23 mouse cellular contexts compared by ENCODE assay signal in the genomic region with DNA sequence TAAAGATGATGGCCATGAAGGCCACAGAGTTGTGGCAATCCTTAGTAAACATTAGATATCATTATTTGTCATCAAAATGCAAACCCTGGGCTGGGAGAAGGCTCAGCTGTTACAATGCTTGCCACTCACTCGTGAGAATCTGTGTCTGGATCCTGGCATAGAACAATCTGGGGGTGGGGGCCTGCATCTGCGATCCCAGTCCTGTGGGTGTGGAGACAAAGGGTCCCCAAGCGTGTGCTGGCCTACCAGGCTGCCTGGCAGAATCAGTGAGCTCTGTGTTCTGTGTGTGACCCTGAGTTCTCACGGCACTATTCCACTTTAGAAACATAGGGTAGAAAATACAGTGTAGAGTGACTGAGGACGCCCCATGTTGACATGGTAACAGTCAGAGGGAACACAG.
DNase-seq lines count a peak whose midpoint lies in the region; ATAC-seq lines count a peak whose summit lies in the region.
"Had no signal": no experiment of that assay in that cellular context is flagged by ENCODE, and none has a peak within 500 bp of the region (broad histone marks: within the 10 kb centered on the region; RNA-seq: fewer than 3 reads in every experiment).

No protein-coding gene starts in this region.

- H3K4me1 ChIP-seq in embryonic facial prominence, embryonic 14.5 days (ENCODE audit: control insufficient read depth, insufficient read depth, low read length) = no peaks in the 10 kb centered on the region; the same call in 1 of the 2 replicates
- no peaks in the 10 kb centered on the region for H3K4me1 ChIP-seq in embryonic facial prominence, embryonic 10.5 days
- H3K4me1 ChIP-seq in midbrain, embryonic 12.5 days = no peaks in the 10 kb centered on the region; the same call in 1 of the 2 replicates
- 0 out of 2 replicates have a peak, but pooled peaks cover 2% of the 10 kb centered on the region for H3K4me1 ChIP-seq in midbrain, embryonic 16.5 days (ENCODE audit: control insufficient read depth, insufficient read depth, low read length)
- no peaks in the 10 kb centered on the region; the same call in 1 of the 2 replicates for H3K4me1 ChIP-seq in hindbrain, embryonic 16.5 days (ENCODE audit: control insufficient read depth, insufficient read depth, low read depth, low read length)
- H3K4me1 ChIP-seq: intestine, embryonic 15.5 days; liver, embryonic 15.5 days; neural tube, embryonic 12.5 days had no signal

- no peak overlapping the region for H3K4me2 ChIP-seq in embryonic facial prominence, embryonic 14.5 days (ENCODE audit: low read depth, low read length)
- no peak overlapping the region for H3K4me2 ChIP-seq in midbrain, embryonic 12.5 days (replicated peaks)
- no peak overlapping the region for H3K4me2 ChIP-seq in midbrain, embryonic 16.5 days (ENCODE audit: low read length)
- no peak overlapping the region for H3K4me2 ChIP-seq in hindbrain, embryonic 16.5 days (ENCODE audit: low read length)
- H3K4me2 ChIP-seq: forebrain, embryonic 12.5 days; heart, embryonic 15.5 days; intestine, embryonic 15.5 days; kidney, embryonic 15.5 days; limb, embryonic 15.5 days; liver, embryonic 15.5 days; neural tube, embryonic 12.5 days had no signal

- DNase-seq in embryonic facial prominence, embryonic 14.5 days (ENCODE audit: low spot score) = no peak
- DNase-seq in embryonic facial prominence, embryonic 10.5 days (ENCODE audit: low spot score) = no peak
- peak; percentile 25 to 48 for DNase-seq in layer of hippocampus, postnatal 36 days
- no peak for DNase-seq in left cerebral cortex, postnatal 10 days (ENCODE audit: extremely low spot score in 1 of 2, low spot score in 2 of 2)
- DNase-seq: adrenal gland, postnatal 14 days; cerebellum, adult 11-12 months; cerebellum, postnatal 36 days; gastrocnemius, postnatal 14 days; heart, adult 2 months; heart, postnatal 4 days; thymus, postnatal 25 days had no signal

- H3K4me3 ChIP-seq in embryonic facial prominence, embryonic 14.5 days (ENCODE audit: low read depth, low read length) = no peak overlapping the region
- H3K4me3 ChIP-seq in embryonic facial prominence, embryonic 10.5 days = no peak overlapping the region
- no peak overlapping the region for H3K4me3 ChIP-seq in midbrain, embryonic 12.5 days
- H3K4me3 ChIP-seq in midbrain, embryonic 16.5 days (ENCODE audit: low read depth, low read length) = no peak overlapping the region
- H3K4me3 ChIP-seq in hindbrain, embryonic 16.5 days (ENCODE audit: low read length) = no peak overlapping the region
- H3K4me3 ChIP-seq: forebrain, embryonic 12.5 days; heart, adult 2 months; heart, embryonic 15.5 days; intestine, embryonic 15.5 days; kidney, embryonic 15.5 days; limb, embryonic 15.5 days; liver, embryonic 15.5 days; neural tube, embryonic 12.5 days had no signal

- peak; percentile 32; the same call in 1 of the 2 replicates for ATAC-seq in embryonic facial prominence, embryonic 14.5 days (ENCODE audit: low read depth)
- ATAC-seq in midbrain, embryonic 12.5 days (ENCODE audit: low FRiP score, low read depth) = no peak
- no peak for ATAC-seq in midbrain, embryonic 16.5 days
- peak; percentile 27; the same call in 1 of the 2 replicates for ATAC-seq in hindbrain, embryonic 16.5 days
- ATAC-seq: activated CD4-positive, CD25-positive, alpha-beta regulatory T cell, adult 4 months; intestine, embryonic 15.5 days had no signal

- WGBS in embryonic facial prominence, embryonic 14.5 days = 83% methylated on average over 5 of the region's 5 CpGs
- 79% methylated on average over 5 of the region's 5 CpGs for WGBS in embryonic facial prominence, embryonic 10.5 days
- 68% methylated on average over 5 of the region's 5 CpGs for WGBS in midbrain, embryonic 12.5 days
- WGBS in midbrain, embryonic 16.5 days = 49% methylated on average over 5 of the region's 5 CpGs
- WGBS in hindbrain, embryonic 16.5 days = 43% methylated on average over 5 of the region's 5 CpGs

- no peak overlapping the region for H3K27ac ChIP-seq in embryonic facial prominence, embryonic 14.5 days (replicated peaks; ENCODE audit: low read depth, low read length)
- H3K27ac ChIP-seq in embryonic facial prominence, embryonic 10.5 days (replicated peaks) = no peak overlapping the region
- H3K27ac ChIP-seq in midbrain, embryonic 12.5 days (replicated peaks) = 0 out of 2 replicates have a peak overlapping the region, but pooled peaks have one; percentile 11
- H3K27ac ChIP-seq in midbrain, embryonic 16.5 days (ENCODE audit: low read length) = no peak overlapping the region
- no peak overlapping the region for H3K27ac ChIP-seq in hindbrain, embryonic 16.5 days (ENCODE audit: low read depth, low read length)
- H3K27ac ChIP-seq: forebrain, embryonic 12.5 days; heart, adult 2 months; heart, embryonic 15.5 days; intestine, embryonic 15.5 days; kidney, embryonic 15.5 days; limb, embryonic 15.5 days; liver, embryonic 15.5 days; neural tube, embryonic 12.5 days had no signal

- no peaks in the 10 kb centered on the region for H3K36me3 ChIP-seq in embryonic facial prominence, embryonic 14.5 days (ENCODE audit: control insufficient read depth, insufficient read depth, low read length)
- H3K36me3 ChIP-seq in embryonic facial prominence, embryonic 10.5 days (replicated peaks) = peaks cover 19% of the 10 kb centered on the region; the same call in 1 of the 2 replicates
- H3K36me3 ChIP-seq in midbrain, embryonic 12.5 days = no peaks in the 10 kb centered on the region
- no peaks in the 10 kb centered on the region for H3K36me3 ChIP-seq in midbrain, embryonic 16.5 days (ENCODE audit: control insufficient read depth, insufficient read depth, low read length)
- no peaks in the 10 kb centered on the region for H3K36me3 ChIP-seq in hindbrain, embryonic 16.5 days (ENCODE audit: control insufficient read depth, insufficient read depth, low read length)
- H3K36me3 ChIP-seq: forebrain, embryonic 12.5 days; G1E; heart, embryonic 15.5 days; intestine, embryonic 15.5 days; kidney, embryonic 15.5 days; limb, embryonic 15.5 days; liver, embryonic 15.5 days; neural tube, embryonic 12.5 days had no signal

- no peaks in the 10 kb centered on the region for H3K9me3 ChIP-seq in embryonic facial prominence, embryonic 14.5 days (ENCODE audit: control insufficient read depth, low read length)
- H3K9me3 ChIP-seq in embryonic facial prominence, embryonic 10.5 days = no peaks in the 10 kb centered on the region
- H3K9me3 ChIP-seq in midbrain, embryonic 12.5 days = no peaks in the 10 kb centered on the region
- no peaks in the 10 kb centered on the region for H3K9me3 ChIP-seq in midbrain, embryonic 16.5 days (replicated peaks; ENCODE audit: control insufficient read depth, low read length, poor library complexity, severe bottlenecking)
- H3K9me3 ChIP-seq in hindbrain, embryonic 16.5 days (ENCODE audit: control insufficient read depth, low read length) = no peaks in the 10 kb centered on the region
- H3K9me3 ChIP-seq: forebrain, embryonic 12.5 days; heart, embryonic 15.5 days; intestine, embryonic 15.5 days; kidney, embryonic 15.5 days; limb, embryonic 15.5 days; liver, embryonic 15.5 days; neural tube, embryonic 12.5 days had no signal

- H3K9ac ChIP-seq in embryonic facial prominence, embryonic 14.5 days (ENCODE audit: low read depth, low read length) = no peak overlapping the region
- H3K9ac ChIP-seq in midbrain, embryonic 12.5 days (replicated peaks) = no peak overlapping the region
- H3K9ac ChIP-seq in midbrain, embryonic 16.5 days (ENCODE audit: low read depth, low read length) = no peak overlapping the region
- no peak overlapping the region for H3K9ac ChIP-seq in hindbrain, embryonic 16.5 days (ENCODE audit: low read depth, low read length)
- H3K9ac ChIP-seq: forebrain, embryonic 12.5 days; heart, embryonic 15.5 days; intestine, embryonic 15.5 days; kidney, embryonic 15.5 days; limb, embryonic 15.5 days; liver, embryonic 15.5 days; neural tube, embryonic 12.5 days had no signal

- intact Hi-C loops in left cerebral cortex, postnatal 10 days (cut with DNase I) = loop anchor here (10.0 kb wide), 1 partner anchor 150 kb away; no protein-coding TSS in a partner anchor

- H3K27me3 ChIP-seq in embryonic facial prominence, embryonic 14.5 days (replicated peaks; ENCODE audit: control insufficient read depth, insufficient read depth, low read length) = no peaks in the 10 kb centered on the region
- no peaks in the 10 kb centered on the region for H3K27me3 ChIP-seq in embryonic facial prominence, embryonic 10.5 days (replicated peaks; ENCODE audit: low read depth, poor library complexity, severe bottlenecking)
- H3K27me3 ChIP-seq in midbrain, embryonic 12.5 days = no peaks in the 10 kb centered on the region
- H3K27me3 ChIP-seq in midbrain, embryonic 16.5 days (ENCODE audit: control insufficient read depth, insufficient read depth, low read depth, low read length) = no peaks in the 10 kb centered on the region
- no peaks in the 10 kb centered on the region for H3K27me3 ChIP-seq in hindbrain, embryonic 16.5 days (replicated peaks; ENCODE audit: control insufficient read depth, insufficient read depth, low read length)
- H3K27me3 ChIP-seq: forebrain, embryonic 12.5 days; heart, embryonic 15.5 days; intestine, embryonic 15.5 days; kidney, embryonic 15.5 days; limb, embryonic 15.5 days; liver, embryonic 15.5 days; neural tube, embryonic 12.5 days had no signal

Comparison
In these comparisons a context has a peak if more than half of its experiments do, and no peak if none do; other contexts are left out.
1. ATAC-seq: peak in embryonic facial prominence, embryonic 14.5 days (single experiment) and hindbrain, embryonic 16.5 days (single experiment); none in midbrain, embryonic 12.5 days (single experiment) and midbrain, embryonic 16.5 days (single experiment).
2. DNase-seq: peak in layer of hippocampus, postnatal 36 days (2 of 2); none in embryonic facial prominence, embryonic 14.5 days (single experiment), embryonic facial prominence, embryonic 10.5 days (single experiment) and left cerebral cortex, postnatal 10 days (0 of 2).